Mouse (Mus musculus) liver, adult 2 months (tissue): ENCODE results near the gene Tmem255b. TPM values are rescaled to one million over a fixed set of nuclear protein-coding genes. Genes with fewer than 3 reads are reported as not detected.
A peak's percentile ranks its signal among the peaks of the same experiment; 100 is the strongest.

ENCODE experiments used
- DNase-seq: peaks from one replicate; pipeline ENCODE4 v3.0.0-alpha.2; 2011; ENCODE audit warnings: low read depth, low spot score; ENCODE audit errors: extremely low read depth
- H3K27ac ChIP-seq: fragments of 200-500 bp; replicated peaks from 2 replicates; pipeline ENCODE4 v1.5.1; 2012; ENCODE audit warnings: low read depth, mild to moderate bottlenecking, control low read depth, inconsistent platforms, low read length; ENCODE audit not compliant: insufficient read depth
- H3K27me3 ChIP-seq: fragments of 200-500 bp; 2 replicates; pipeline ENCODE4 v1.6.1; 2012; ENCODE audit warnings: mild to moderate bottlenecking, moderate library complexity, low read length, inconsistent platforms; ENCODE audit not compliant: control insufficient read depth, insufficient read depth
- H3K36me3 ChIP-seq: fragments of 200-500 bp; 2 replicates; pipeline ENCODE4 v1.6.1; 2012; ENCODE audit warnings: low read length, inconsistent platforms; ENCODE audit not compliant: control insufficient read depth, insufficient read depth
- H3K4me1 ChIP-seq: fragments of 200-500 bp; 2 replicates; pipeline ENCODE4 v1.6.1; 2011; ENCODE audit warnings: low read length; ENCODE audit not compliant: control insufficient read depth, insufficient read depth
- H3K4me3 ChIP-seq: fragments of 200-500 bp; 2 replicates; pipeline ENCODE4 v1.5.1; 2011; ENCODE audit warnings: low read depth, mild to moderate bottlenecking, control low read depth, low read length, moderate library complexity; ENCODE audit not compliant: insufficient read depth
- H3K79me2 ChIP-seq: fragments of 200-500 bp; 2 replicates; pipeline ENCODE4 v1.6.1; 2012; ENCODE audit warnings: inconsistent platforms, mild to moderate bottlenecking, low read length, moderate library complexity; ENCODE audit not compliant: control insufficient read depth, insufficient read depth
- H3K9ac ChIP-seq: fragments of 200-500 bp; 2 replicates; pipeline ENCODE4 v1.6.1; 2012; ENCODE audit warnings: low read depth, mild to moderate bottlenecking, control low read depth, inconsistent platforms, low read length
- CTCF ChIP-seq: fragments of 200-500 bp; IDR thresholded peaks from 2 replicates; pipeline ENCODE4 v1.5.1; 2011; ENCODE audit warnings: low read depth, low read length, control low read depth
- POLR2A ChIP-seq: fragments of 200-500 bp; IDR thresholded peaks from 2 replicates; pipeline ENCODE4 v1.6.1; 2011; ENCODE audit warnings: low read length, control low read depth; ENCODE audit not compliant: insufficient read depth; ENCODE audit errors: extremely low read depth
- WGBS: fragments of 180-500 bp; shearing (Covaris S2); methylation state at CpG from one replicate; pipeline ENCODE4 v1.1.7; 2018; 5-methylcytosine and 5-hydroxymethylcytosine counted together
- polyA plus RNA-seq: library from polyadenylated mRNA; depleted of rRNA; stranded (reverse); fragments of >200 nt; gene quantifications from 2 replicates; pipeline ENCODE4 v1.2.3, GENCODE M21; 2012
- total RNA-seq: library from RNA; depleted of rRNA; stranded (reverse); fragments of >200 nt; gene quantifications from 2 replicates; pipeline ENCODE4 v1.2.3, GENCODE M21; 2014

The Tmem255b gene
- total and polyA plus RNA-seq, 2 experiments, result 0.35 TPM; not detected in 1

DNA sequence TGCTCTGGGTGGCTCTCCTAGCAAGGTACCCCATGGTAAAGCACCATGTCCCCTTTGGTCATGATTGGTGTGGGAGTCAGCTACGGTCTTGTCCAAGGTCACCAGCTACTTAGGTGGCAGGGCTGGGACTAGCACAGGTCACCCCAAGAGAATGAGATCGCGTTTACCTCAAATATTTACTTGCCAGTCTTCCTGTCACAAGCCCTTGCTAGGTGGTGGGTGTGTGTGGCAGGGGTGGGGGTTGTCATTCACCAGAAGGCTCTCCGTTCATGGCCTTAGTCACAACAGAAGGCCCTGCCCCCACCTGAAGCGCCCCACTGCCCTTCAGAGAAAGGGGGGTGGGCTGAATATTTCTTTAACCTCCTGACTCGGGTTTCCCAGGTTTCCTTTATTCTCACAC, 31.5 kb upstream of the Tmem255b start:
- 32% methylated on average over 6 of the region's 6 CpGs for WGBS

DNA sequence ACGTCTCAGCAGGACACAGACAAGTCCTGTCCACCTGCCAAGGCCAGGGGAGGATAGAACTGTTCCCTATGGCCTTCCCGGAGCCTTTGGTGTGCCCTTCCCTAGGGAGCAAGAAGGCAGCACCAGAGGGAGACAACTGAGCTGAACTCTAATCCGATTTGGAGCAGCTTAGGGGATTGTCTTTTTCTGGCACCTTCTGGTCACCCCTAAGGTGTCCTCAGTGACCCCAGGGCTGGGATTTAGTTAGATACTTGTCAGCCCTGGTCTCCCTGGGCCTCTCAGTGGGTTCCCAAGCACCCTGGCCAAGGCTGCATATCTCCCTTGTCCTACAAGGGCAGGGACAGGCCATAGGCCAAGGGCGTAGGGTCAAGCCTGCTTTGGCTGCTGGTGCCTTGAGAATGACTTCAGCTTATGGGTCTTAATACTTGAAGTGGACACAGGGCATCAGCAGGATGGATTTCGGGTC, 30.3 kb upstream of the Tmem255b start, which contains the start of gene Grk1:
Grk1 (plus strand) TSS at position 416 of the 466 bp plus-strand sequence.
- Histone ChIP-seq H3K27me3 (no peaks in the 10 kb centered on the region; the same call in 1 of the 2 replicates), H3K4me1 (no peaks in the 10 kb centered on the region), H3K79me2 (no peaks in the 10 kb centered on the region), H3K9ac (no peak within 1 kb of the TSS), H3K36me3 (no peaks in the 10 kb centered on the region), H3K27ac (no peak within 1 kb of the TSS), H3K4me3 (no peak within 1 kb of the TSS)
- no peak for TF ChIP-seq CTCF
- WGBS, result 85% methylated on average over 5 of the region's 5 CpGs
- no peak for DNase-seq

More for the DNA sequence above, 31.5 kb upstream of the Tmem255b start:
- Histone ChIP-seq H3K79me2 (no peaks in the 10 kb centered on the region), H3K36me3 (no peaks in the 10 kb centered on the region), H3K27ac (no peak overlapping the region), H3K4me1 (no peaks in the 10 kb centered on the region), H3K9ac (no peak overlapping the region), H3K4me3 (no peak overlapping the region), H3K27me3 (no peaks in the 10 kb centered on the region; the same call in 1 of the 2 replicates)
- TF ChIP-seq CTCF (no peak), POLR2A (no peak)
- DNase-seq, result no peak

DNA sequence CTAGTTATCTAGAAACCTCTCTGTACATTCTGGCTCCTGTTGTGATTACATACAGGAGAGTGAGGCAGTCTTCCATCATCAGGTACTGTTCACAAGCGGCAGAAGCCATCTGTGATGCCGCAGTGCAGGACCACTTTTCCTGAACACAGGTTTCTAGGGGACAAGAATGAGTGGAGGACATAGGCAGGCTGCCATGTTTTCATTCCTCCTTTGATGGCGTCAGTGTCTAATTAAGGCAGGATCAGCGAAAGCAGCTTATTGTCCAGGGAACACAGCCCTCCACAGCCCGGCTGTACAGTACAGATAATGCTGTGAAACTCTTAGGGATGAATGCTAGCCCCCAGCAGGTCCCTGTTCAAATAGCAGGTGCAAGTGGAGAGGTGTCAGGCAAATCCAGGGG, 29.0 kb upstream of the Tmem255b start:
- Histone ChIP-seq H3K27me3 (no peaks in the 10 kb centered on the region; the same call in 1 of the 2 replicates), H3K27ac (no peak overlapping the region), H3K79me2 (no peaks in the 10 kb centered on the region), H3K4me1 (no peaks in the 10 kb centered on the region), H3K36me3 (no peaks in the 10 kb centered on the region), H3K9ac (no peak overlapping the region), H3K4me3 (no peak overlapping the region)
- 93% methylated on average over 5 of the region's 5 CpGs for WGBS
- DNase-seq, result no peak
- TF ChIP-seq CTCF (no peak), POLR2A (no peak)

DNA sequence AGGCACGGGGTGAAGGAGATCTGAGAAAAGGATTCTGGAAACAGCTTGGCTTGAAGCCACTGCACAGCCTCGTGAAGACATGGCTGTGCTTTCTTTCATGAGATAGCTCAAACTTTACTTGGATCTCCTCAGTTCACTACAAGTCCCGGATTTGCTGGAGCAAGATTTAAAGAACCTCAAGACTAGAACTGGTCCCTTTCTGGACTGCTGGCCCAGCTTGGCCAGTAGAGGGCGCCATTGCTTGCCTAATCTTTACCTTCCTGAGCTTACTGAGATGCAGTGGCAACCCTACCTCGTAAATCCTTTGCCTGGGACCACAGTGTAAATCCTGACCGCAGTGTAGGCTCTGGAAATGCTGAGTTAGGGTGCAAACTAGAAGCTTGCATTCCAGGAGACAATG, 23.4 kb upstream of the Tmem255b start:
- H3K9ac ChIP-seq, result no peak overlapping the region
- no peak overlapping the region for H3K4me3 ChIP-seq
- peak; percentile 36 for DNase-seq
- H3K27me3 ChIP-seq, result no peaks in the 10 kb centered on the region
- no peak overlapping the region for H3K27ac ChIP-seq
- TF ChIP-seq CTCF (peak; percentile 85), POLR2A (no peak)
- 22% methylated on average over 6 of the region's 6 CpGs for WGBS
- H3K4me1 ChIP-seq, result no peaks in the 10 kb centered on the region
- no peaks in the 10 kb centered on the region for H3K36me3 ChIP-seq
- H3K79me2 ChIP-seq, result no peaks in the 10 kb centered on the region

DNA sequence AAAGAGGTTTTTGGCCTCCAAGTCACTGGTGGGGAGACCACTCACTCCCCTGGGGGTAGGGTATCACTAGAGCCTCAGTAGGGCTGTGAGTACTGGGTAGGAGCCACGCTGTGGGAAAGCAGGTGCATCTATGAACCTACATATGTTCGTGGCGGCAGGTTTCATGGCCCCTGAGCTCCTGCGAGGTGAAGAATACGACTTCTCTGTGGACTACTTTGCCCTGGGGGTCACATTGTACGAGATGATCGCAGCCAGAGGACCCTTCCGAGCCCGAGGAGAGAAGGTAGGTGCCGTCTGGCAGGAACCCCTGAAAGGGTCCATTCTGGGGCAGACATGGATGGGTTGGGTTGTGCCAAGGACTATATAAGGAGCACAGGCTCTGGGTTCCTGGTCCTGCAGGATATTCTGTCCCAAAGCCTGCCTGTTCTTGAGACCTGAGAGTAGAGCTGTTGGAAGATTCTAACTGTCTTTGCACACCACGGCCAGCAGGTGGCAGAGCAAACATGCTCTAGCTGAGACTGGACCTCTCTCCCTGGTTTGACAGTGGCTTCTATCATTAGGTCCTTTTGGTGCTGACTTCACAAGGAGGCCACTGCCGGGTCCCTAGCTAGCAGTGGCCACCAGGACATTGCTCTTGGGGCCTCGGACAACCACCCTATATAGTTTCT, 22.0 kb upstream of the Tmem255b start:
- TF ChIP-seq POLR2A, result no peak
- TF ChIP-seq CTCF, result peak; percentile 90
- H3K27ac ChIP-seq, result no peak overlapping the region
- no peak overlapping the region for H3K4me3 ChIP-seq
- DNase-seq, result peak; percentile 36
- no peaks in the 10 kb centered on the region for H3K79me2 ChIP-seq
- no peaks in the 10 kb centered on the region for H3K27me3 ChIP-seq
- H3K4me1 ChIP-seq, result no peaks in the 10 kb centered on the region
- no peak overlapping the region for H3K9ac ChIP-seq
- 61% methylated on average over 13 of the region's 13 CpGs for WGBS
- no peaks in the 10 kb centered on the region for H3K36me3 ChIP-seq

DNA sequence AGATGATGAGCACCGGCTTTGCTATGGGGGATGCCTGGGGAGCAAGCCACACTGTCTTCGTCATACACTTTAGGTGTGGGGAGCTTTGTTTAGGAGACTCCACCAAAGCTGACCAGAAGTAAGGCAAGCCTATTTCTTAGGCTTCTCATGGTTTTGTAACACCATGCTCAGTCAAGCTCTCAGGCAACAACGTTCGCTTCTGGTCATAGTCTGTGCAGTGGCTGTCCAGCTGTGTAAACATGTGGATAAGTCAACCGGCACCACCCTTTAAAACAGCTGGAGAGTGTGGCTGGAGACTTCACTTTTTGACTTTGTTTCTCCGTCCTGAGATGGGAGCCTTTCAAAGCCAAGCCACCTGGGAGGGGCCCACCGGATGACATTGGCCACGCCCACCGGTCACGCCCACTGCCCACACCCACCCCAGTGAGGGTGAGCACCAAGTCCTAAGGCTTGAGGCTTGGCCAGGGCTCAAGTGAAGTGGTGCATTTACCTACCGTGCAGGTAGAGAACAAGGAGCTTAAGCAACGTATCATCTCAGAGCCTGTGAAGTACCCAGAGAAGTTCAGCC, 21.1 kb upstream of the Tmem255b start:
- TF ChIP-seq CTCF (no peak), POLR2A (no peak)
- Histone ChIP-seq H3K4me1 (no peaks in the 10 kb centered on the region), H3K79me2 (no peaks in the 10 kb centered on the region), H3K9ac (no peak overlapping the region), H3K27me3 (no peaks in the 10 kb centered on the region), H3K27ac (no peak overlapping the region), H3K36me3 (no peaks in the 10 kb centered on the region), H3K4me3 (no peak overlapping the region)
- no peak for DNase-seq
- WGBS, result 47% methylated on average over 12 of the region's 12 CpGs
